Mouse (Mus musculus) kidney, embryonic 14.5 days (tissue): Measurements from ENCODE around the gene Mif4gd. TPM values are rescaled to one million over a fixed set of nuclear protein-coding genes. Genes with fewer than 3 reads are reported as not detected.
A peak's percentile ranks its signal among the peaks of the same experiment; 100 is the strongest.
"Not testable (repeated sequence)": the region's sequence is repeated elsewhere in the genome, so short reads cannot be mapped to it uniquely, and the experiment has no call there.

Source experiments
- ATAC-seq: fragments of 200-750 bp; cut with Nextera tagmentation; 2 replicates; pipeline ENCODE4 v1.8.0; 2017; ENCODE audit warnings: moderate number of reproducible peaks, mild to moderate bottlenecking, moderate TSS enrichment, moderate library complexity; ENCODE audit not compliant: low FRiP score, low TSS enrichment
- H3K27ac ChIP-seq: fragments of 300-500 bp; sonication (generic); 2 replicates; pipeline ENCODE4 v1.5.1; 2014; ENCODE audit warnings: low read depth, mild to moderate bottlenecking, low read length, moderate library complexity, mixed read lengths
- H3K27me3 ChIP-seq: fragments of 300-500 bp; sonication (generic); 2 replicates; pipeline ENCODE4 v1.6.1; 2014; ENCODE audit warnings: mild to moderate bottlenecking, low read length; ENCODE audit not compliant: control insufficient read depth, insufficient read depth
- H3K36me3 ChIP-seq: fragments of 300-500 bp; sonication (generic); 2 replicates; pipeline ENCODE4 v1.6.1; 2014; ENCODE audit warnings: low read length, mixed read lengths; ENCODE audit not compliant: control insufficient read depth, insufficient read depth
- H3K4me1 ChIP-seq: fragments of 300-500 bp; sonication (generic); 2 replicates; pipeline ENCODE4 v1.6.1; 2014; ENCODE audit warnings: low read length, mixed read lengths; ENCODE audit not compliant: control insufficient read depth, insufficient read depth
- H3K4me2 ChIP-seq: fragments of 300-500 bp; sonication (generic); replicated peaks from 2 replicates; pipeline ENCODE4 v1.6.1; 2014; ENCODE audit warnings: low read depth, mild to moderate bottlenecking, low read length
- H3K4me3 ChIP-seq: fragments of 300-500 bp; sonication (generic); 2 replicates; pipeline ENCODE4 v1.5.1; 2014; ENCODE audit warnings: mild to moderate bottlenecking, low read length
- H3K9ac ChIP-seq: fragments of 300-500 bp; sonication (generic); 2 replicates; pipeline ENCODE4 v1.6.1; 2014; ENCODE audit warnings: low read depth, mild to moderate bottlenecking, low read length, moderate library complexity
- H3K9me3 ChIP-seq: fragments of 300-500 bp; sonication (generic); 2 replicates; pipeline ENCODE4 v1.6.1; 2016; ENCODE audit warnings: low read length; ENCODE audit not compliant: control insufficient read depth
- WGBS: fragments of 180-500 bp; shearing (Covaris S2); extraction: QIAGEN DNeasy Blood & Tissue Kit; methylation state at CpG from one replicate; pipeline ENCODE4 v1.1.7; 2014; 5-methylcytosine and 5-hydroxymethylcytosine counted together
- polyA plus RNA-seq: library from polyadenylated mRNA; unstranded; fragments of >200 nt; fragmentation: Nextera tagmentation; extraction: Ambion mirVana; gene quantifications from 2 replicates; pipeline ENCODE4 v1.2.1, GENCODE M21; 2014

The Mif4gd gene
- polyA plus RNA-seq, 1 experiment from 2014 or later = 33.3 TPM

DNA sequence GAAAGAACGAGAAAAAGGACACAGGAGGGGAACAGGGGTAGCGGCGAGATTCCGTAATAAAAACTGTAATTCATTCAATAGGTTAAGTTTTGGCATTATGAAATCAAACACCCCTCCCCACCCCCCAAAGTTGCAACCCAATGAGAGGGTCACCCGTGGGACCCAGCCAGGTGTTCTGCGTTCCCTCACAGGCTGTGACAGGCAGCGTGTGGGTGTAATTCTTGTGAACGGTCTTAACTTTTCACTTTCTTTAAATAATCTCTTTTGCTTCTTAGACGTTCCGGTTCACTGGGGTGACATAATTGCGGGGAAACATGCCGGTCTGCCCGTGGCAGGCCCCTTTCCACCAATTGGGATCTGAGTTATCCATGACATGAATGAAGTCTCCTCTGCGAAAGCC lies 32.7 kb upstream of the Mif4gd start:
- not testable (repeated sequence) for H3K4me1 ChIP-seq, H3K27me3 ChIP-seq, ATAC-seq, H3K27ac ChIP-seq, H3K4me2 ChIP-seq, H3K4me3 ChIP-seq, H3K9ac ChIP-seq, H3K9me3 ChIP-seq
- peaks cover 31% of the 10 kb centered on the region; the same call in 1 of the 2 replicates for H3K36me3 ChIP-seq
- 49% methylated on average over 14 of the region's 14 CpGs for WGBS

DNA sequence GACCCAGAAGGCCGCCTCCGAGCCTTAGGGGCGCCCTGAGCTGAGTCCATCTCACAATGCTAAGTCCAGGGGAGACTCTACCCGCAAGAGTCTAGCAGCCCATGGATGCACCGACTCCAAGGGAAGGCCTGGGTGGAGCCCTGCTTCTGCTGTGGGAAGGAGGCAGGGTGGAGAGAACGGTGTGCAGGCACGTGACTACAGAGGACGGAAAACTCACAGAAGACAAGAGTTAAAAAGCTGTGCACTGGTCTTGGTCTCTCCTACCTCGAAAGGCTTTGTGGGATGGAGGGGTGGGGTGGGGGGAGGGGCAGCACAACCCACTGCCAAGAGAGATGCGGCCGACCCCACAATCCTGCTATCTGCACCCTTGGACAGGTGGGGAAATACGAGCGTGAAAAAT lies 31.5 kb upstream of the Mif4gd start:
- ATAC-seq = no peak
- Histone ChIP-seq H3K4me3 (no peak overlapping the region), H3K27me3 (no peaks in the 10 kb centered on the region), H3K4me1 (no peaks in the 10 kb centered on the region), H3K4me2 (no peak overlapping the region), H3K27ac (no peak overlapping the region), H3K9me3 (no peaks in the 10 kb centered on the region), H3K36me3 (peaks cover 24% of the 10 kb centered on the region; the same call in 1 of the 2 replicates), H3K9ac (no peak overlapping the region)
- WGBS = 92% methylated on average over 13 of the region's 13 CpGs

DNA sequence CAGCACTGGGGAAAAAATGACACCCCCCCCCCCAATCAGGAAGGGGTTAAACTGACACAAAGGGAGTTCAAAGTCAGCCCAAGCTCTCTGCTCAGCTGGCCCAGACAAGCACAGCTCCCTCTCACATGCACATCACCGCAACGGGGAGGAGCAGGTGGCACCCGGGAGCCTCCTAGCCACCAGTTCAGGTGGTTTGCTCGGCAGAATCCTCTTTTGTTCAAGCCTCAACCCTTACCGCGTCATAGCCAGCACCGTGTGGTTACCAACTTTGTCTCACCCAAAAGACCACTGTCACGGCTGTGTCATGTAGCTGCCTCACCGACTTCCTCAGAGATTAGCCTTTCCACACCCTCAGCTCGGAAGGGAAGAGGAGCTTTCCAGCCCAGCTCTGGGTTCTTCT lies 30.5 kb upstream of the Mif4gd start:
- H3K9ac ChIP-seq = no peak overlapping the region
- no peaks in the 10 kb centered on the region for H3K9me3 ChIP-seq
- no peak overlapping the region for H3K27ac ChIP-seq
- no peak for ATAC-seq
- H3K36me3 ChIP-seq = peaks cover 16% of the 10 kb centered on the region; the same call in 1 of the 2 replicates
- 80% methylated on average over 10 of the region's 10 CpGs for WGBS
- H3K4me2 ChIP-seq = no peak overlapping the region
- H3K27me3 ChIP-seq = no peaks in the 10 kb centered on the region
- no peaks in the 10 kb centered on the region for H3K4me1 ChIP-seq
- H3K4me3 ChIP-seq = no peak overlapping the region

GRCm38 (mm10) chr11:115642705-115643104 lies 29.9 kb upstream of the Mif4gd start:
- peaks cover 16% of the 10 kb centered on the region; the same call in 1 of the 2 replicates for H3K36me3 ChIP-seq
- H3K9me3 ChIP-seq = no peaks in the 10 kb centered on the region
- ATAC-seq = no peak
- H3K9ac ChIP-seq = no peak overlapping the region
- no peak overlapping the region for H3K27ac ChIP-seq
- no peaks in the 10 kb centered on the region for H3K4me1 ChIP-seq
- no peaks in the 10 kb centered on the region for H3K27me3 ChIP-seq
- no peak overlapping the region for H3K4me3 ChIP-seq
- H3K4me2 ChIP-seq = no peak overlapping the region
- WGBS = 94% methylated on average over 2 of the region's 2 CpGs

DNA sequence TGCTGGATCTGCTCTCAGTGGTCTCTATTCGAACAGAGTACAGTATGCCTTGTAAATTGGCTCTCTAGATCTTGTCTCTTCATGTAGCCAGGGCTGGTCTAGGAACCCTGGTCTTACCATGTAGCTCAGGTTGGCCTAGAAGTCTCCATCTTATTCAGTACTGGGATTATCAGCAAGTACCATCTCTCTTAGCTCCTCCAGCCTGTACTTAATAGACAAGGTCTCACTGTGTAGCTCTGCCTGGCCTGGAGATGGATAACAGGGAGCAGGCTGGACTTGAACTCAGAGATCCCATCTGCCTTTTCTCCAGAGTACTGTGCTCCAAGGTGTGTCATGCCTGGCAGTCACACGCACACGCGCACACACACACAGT lies 28.9 kb upstream of the Mif4gd start:
- ATAC-seq = no peak
- H3K4me2 ChIP-seq = no peak overlapping the region
- no peak overlapping the region for H3K4me3 ChIP-seq
- no peak overlapping the region for H3K27ac ChIP-seq
- peaks cover 16% of the 10 kb centered on the region; the same call in 1 of the 2 replicates for H3K36me3 ChIP-seq
- no peaks in the 10 kb centered on the region for H3K9me3 ChIP-seq
- WGBS = 87% methylated on average over 4 of the region's 4 CpGs
- H3K9ac ChIP-seq = no peak overlapping the region
- H3K4me1 ChIP-seq = no peaks in the 10 kb centered on the region
- H3K27me3 ChIP-seq = no peaks in the 10 kb centered on the region

- Histone ChIP-seq H3K4me1 (no peaks in the 10 kb centered on the region), H3K27ac (no peak overlapping the region), H3K4me3 (no peak overlapping the region), H3K36me3 (peaks cover 12% of the 10 kb centered on the region; the same call in 1 of the 2 replicates), H3K27me3 (no peaks in the 10 kb centered on the region), H3K9ac (no peak overlapping the region), H3K9me3 (no peaks in the 10 kb centered on the region), H3K4me2 (no peak overlapping the region)
- ATAC-seq = no peak
- 52% methylated on average over 14 of the region's 14 CpGs for whole genome bisulfite sequencing
These were observed 28.4 kb upstream of the Mif4gd start for GRCm38 (mm10) chr11:115640978-115641663.

DNA sequence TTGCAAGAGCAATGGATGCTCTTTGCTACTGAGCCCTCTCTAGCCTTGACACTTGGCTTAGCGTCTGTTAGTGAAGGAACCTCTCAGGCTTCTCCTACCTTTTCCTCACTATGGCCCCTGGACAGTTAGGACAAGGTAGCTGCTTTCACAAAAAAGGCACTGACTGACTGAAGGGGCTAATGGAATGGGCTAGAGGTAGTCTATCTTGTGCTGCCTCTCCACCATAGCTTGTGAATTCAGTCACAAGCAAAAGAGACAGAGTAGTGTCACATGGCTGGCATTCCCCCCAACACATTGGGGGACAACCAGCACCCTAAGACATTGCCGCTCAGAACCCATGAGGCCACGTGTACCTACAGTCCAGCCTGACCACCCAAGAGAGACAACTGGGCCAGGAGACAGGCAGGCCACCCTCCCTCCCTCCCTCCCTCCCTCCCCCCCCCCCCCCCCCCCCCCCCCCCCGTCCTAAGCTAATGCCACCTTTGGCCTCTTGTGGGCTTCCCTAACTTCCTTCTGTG lies 27.6 kb upstream of the Mif4gd start:
- H3K36me3 ChIP-seq = peaks cover 10% of the 10 kb centered on the region; the same call in 1 of the 2 replicates
- H3K27me3 ChIP-seq = no peaks in the 10 kb centered on the region
- no peak overlapping the region for H3K4me3 ChIP-seq
- H3K9ac ChIP-seq = no peak overlapping the region
- no peaks in the 10 kb centered on the region for H3K4me1 ChIP-seq
- H3K4me2 ChIP-seq = no peak overlapping the region
- 85% methylated on average over 3 of the region's 4 CpGs for WGBS
- H3K9me3 ChIP-seq = no peaks in the 10 kb centered on the region
- no peak overlapping the region for H3K27ac ChIP-seq
- no peak for ATAC-seq

DNA sequence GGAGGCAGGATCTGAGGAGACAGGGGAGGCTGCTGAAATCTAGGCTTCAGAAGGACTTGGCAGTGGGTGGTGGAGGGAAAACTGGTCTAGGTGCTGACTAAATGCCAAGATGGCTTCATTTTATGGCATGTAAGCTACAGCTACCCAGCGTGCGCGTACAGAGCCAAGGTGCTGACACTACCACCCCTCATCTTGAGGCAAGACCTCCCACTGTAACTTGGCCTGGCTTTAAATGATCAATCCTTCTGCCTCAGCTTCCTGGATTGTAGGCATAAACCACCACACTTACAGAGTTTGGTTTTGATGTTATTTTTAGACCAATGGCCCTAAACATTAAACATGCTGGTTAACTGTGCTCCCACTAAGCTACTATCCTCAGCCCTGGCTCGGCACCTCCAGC lies 26.8 kb upstream of the Mif4gd start:
- Histone ChIP-seq H3K9ac (no peak overlapping the region), H3K27me3 (no peaks in the 10 kb centered on the region), H3K27ac (peak overlapping the region; percentile 38; the same call in 1 of the 2 replicates), H3K9me3 (no peaks in the 10 kb centered on the region), H3K4me2 (no peak overlapping the region), H3K4me1 (no peaks in the 10 kb centered on the region), H3K36me3 (peaks cover 5% of the 10 kb centered on the region; the same call in 1 of the 2 replicates), H3K4me3 (no peak overlapping the region)
- WGBS = 70% methylated on average over 4 of the region's 4 CpGs
- no peak for ATAC-seq
